Mouse (Mus musculus): Measurements from ENCODE around the gene Rbpms2. TPM values are rescaled to one million over a fixed set of nuclear protein-coding genes. Genes with fewer than 3 reads are reported as not detected.

The Rbpms2 gene
- total RNA-seq, 2 experiments from 2014 or later: 2.2 to 3.2 TPM

- intact Hi-C loops (cut with DNase I): no loop called here
- TF ChIP-seq CTCF (IDR thresholded peaks at IDR 0.05): no peak
- Histone ChIP-seq H3K27ac (no peak overlapping the region), H3K4me3 (no peak overlapping the region)
- DNase-seq (ENCODE audit: extremely low spot score in 1 of 2, low spot score in 2 of 2): no peak
Measured at GRCm38 (mm10) chr9:65703926-65704595, 74.6 kb downstream of the Rbpms2 start.

Other genes with a start within 250 kb of the Rbpms2 start
- under 1 TPM; 0.14 to 0.25 TPM for gene Kbtbd13, start 238.0 kb upstream of the Rbpms2 start, total RNA-seq (2021)
- 1 to 10 TPM; 2.3 to 3.2 TPM for gene Rasl12, start 231.1 kb upstream of the Rbpms2 start, total RNA-seq (2021)
- not detected for gene Slc51b, start 206.7 kb upstream of the Rbpms2 start, total RNA-seq (2021)
- gene Mtfmt, start 193.9 kb upstream of the Rbpms2 start, total RNA-seq (2021): 10 to 100 TPM; 16.1 to 18.0 TPM
- gene Spg21, start 168.7 kb upstream of the Rbpms2 start, total RNA-seq (2021): 10 to 100 TPM; 25.9 to 30.9 TPM
- gene Ankdd1a, start 109.5 kb upstream of the Rbpms2 start, total RNA-seq (2021): 1 to 10 TPM; 2.7 to 3.5 TPM
- 10 to 100 TPM; 13.3 to 15.1 TPM for gene Plekho2, start 49.6 kb upstream of the Rbpms2 start, total RNA-seq (2021)
- gene Pif1, start 42.5 kb upstream of the Rbpms2 start, total RNA-seq (2021): under 1 TPM; 0.20 to 0.28 TPM
- gene Oaz2, start 38.4 kb downstream of the Rbpms2 start, total RNA-seq (2021): 100 to 1,000 TPM; 218 to 230 TPM
- gene Zfp609, start 197.9 kb downstream of the Rbpms2 start, total RNA-seq (2021): 10 to 100 TPM; 48.5 to 49.1 TPM

Data from left cerebral cortex, adult 2 months (tissue).